Mouse (Mus musculus) intestine, embryonic 16.5 days (tissue): ENCODE data around the gene Mdga2. TPM values are rescaled to one million over a fixed set of nuclear protein-coding genes. Genes with fewer than 3 reads are reported as not detected.

Experiments used
- ATAC-seq: fragments of 200-750 bp; cut with Nextera tagmentation; 2 replicates; pipeline ENCODE4 v1.8.0; 2017; ENCODE audit warnings: moderate TSS enrichment, moderate library complexity
- H3K27ac ChIP-seq: fragments of 300-500 bp; sonication (generic); 2 replicates; pipeline ENCODE4 v1.5.1; 2014; ENCODE audit warnings: mild to moderate bottlenecking, low read length
- H3K27me3 ChIP-seq: fragments of 300-500 bp; sonication (generic); replicated peaks from 2 replicates; pipeline ENCODE4 v1.6.1; 2014; ENCODE audit warnings: low read length, control low read depth, mixed read lengths; ENCODE audit not compliant: control insufficient read depth, insufficient read depth
- H3K36me3 ChIP-seq: fragments of 300-500 bp; sonication (generic); 2 replicates; pipeline ENCODE4 v1.6.1; 2014; ENCODE audit warnings: low read length, control low read depth; ENCODE audit not compliant: control insufficient read depth, insufficient read depth
- H3K4me1 ChIP-seq: fragments of 300-500 bp; sonication (generic); 2 replicates; pipeline ENCODE4 v1.6.1; 2014; ENCODE audit warnings: low read length, control low read depth, mixed read lengths; ENCODE audit not compliant: control insufficient read depth, insufficient read depth
- H3K4me2 ChIP-seq: fragments of 300-500 bp; sonication (generic); 2 replicates; pipeline ENCODE4 v1.6.1; 2014; ENCODE audit warnings: low read depth, low read length, control low read depth
- H3K4me3 ChIP-seq: fragments of 300-500 bp; sonication (generic); 2 replicates; pipeline ENCODE4 v1.5.1; 2014; ENCODE audit warnings: mild to moderate bottlenecking, low read length
- H3K9ac ChIP-seq: fragments of 300-500 bp; sonication (generic); 2 replicates; pipeline ENCODE4 v1.6.1; 2014; ENCODE audit warnings: low read depth, low read length
- H3K9me3 ChIP-seq: fragments of 300-500 bp; sonication (generic); 2 replicates; pipeline ENCODE4 v1.6.1; 2016; ENCODE audit warnings: low read length, control low read depth; ENCODE audit not compliant: control insufficient read depth
- WGBS: fragments of 180-500 bp; shearing (Covaris S2); extraction: QIAGEN DNeasy Blood & Tissue Kit; methylation state at CpG from one replicate; pipeline ENCODE4 v1.1.7; 2014; 5-methylcytosine and 5-hydroxymethylcytosine counted together
- polyA plus RNA-seq: library from polyadenylated mRNA; unstranded; fragments of >200 nt; fragmentation: Nextera tagmentation; extraction: Ambion mirVana; gene quantifications from 2 replicates; pipeline ENCODE4 v1.2.1, GENCODE M21; 2015

Mdga2 gene
- polyA plus RNA-seq, 1 experiment from 2014 or later, result 0.56 TPM

- 65% methylated on average over 8 of the region's 8 CpGs for WGBS
- H3K36me3 ChIP-seq, result no peaks in the 10 kb centered on the region
- no peak overlapping the region for H3K27ac ChIP-seq
- H3K4me1 ChIP-seq, result no peaks in the 10 kb centered on the region
- peak; percentile 70 for ATAC-seq
- no peaks in the 10 kb centered on the region for H3K27me3 ChIP-seq
- H3K9me3 ChIP-seq, result no peaks in the 10 kb centered on the region
- H3K9ac ChIP-seq, result no peak overlapping the region
- H3K4me2 ChIP-seq, result no peak overlapping the region
- no peak overlapping the region for H3K4me3 ChIP-seq
These were observed 65.6 kb downstream of the Mdga2 start for GRCm38 (mm10) chr12:67156569-67157237.

- WGBS, result 57% methylated on average over 3 of the region's 3 CpGs
These were observed 69.3 kb downstream of the Mdga2 start for GRCm38 (mm10) chr12:67153077-67153476.

GRCm38 (mm10) chr12:67141605-67142004 is 80.7 kb downstream of the Mdga2 start:
- Histone ChIP-seq H3K27ac (no peak overlapping the region), H3K4me3 (no peak overlapping the region), H3K9ac (no peak overlapping the region), H3K9me3 (no peaks in the 10 kb centered on the region), H3K27me3 (no peaks in the 10 kb centered on the region), H3K4me1 (no peaks in the 10 kb centered on the region), H3K4me2 (no peak overlapping the region), H3K36me3 (no peaks in the 10 kb centered on the region)
- ATAC-seq, result no peak
- WGBS, result 84% methylated on average over 3 of the region's 3 CpGs

More at GRCm38 (mm10) chr12:67153077-67153476, 69.3 kb downstream of the Mdga2 start:
- Histone ChIP-seq H3K36me3 (no peaks in the 10 kb centered on the region), H3K27me3 (no peaks in the 10 kb centered on the region), H3K9me3 (no peaks in the 10 kb centered on the region), H3K9ac (no peak overlapping the region), H3K4me3 (no peak overlapping the region), H3K4me1 (no peaks in the 10 kb centered on the region), H3K4me2 (no peak overlapping the region), H3K27ac (no peak overlapping the region)
- ATAC-seq, result no peak

- Histone ChIP-seq H3K4me1 (no peaks in the 10 kb centered on the region), H3K27ac (no peak overlapping the region), H3K36me3 (no peaks in the 10 kb centered on the region), H3K4me3 (no peak overlapping the region), H3K4me2 (no peak overlapping the region), H3K27me3 (no peaks in the 10 kb centered on the region), H3K9ac (no peak overlapping the region), H3K9me3 (no peaks in the 10 kb centered on the region)
- ATAC-seq, result no peak
- WGBS, result 85% methylated on average over 3 of the region's 3 CpGs
These were observed 82.2 kb downstream of the Mdga2 start for GRCm38 (mm10) chr12:67140131-67140530.

GRCm38 (mm10) chr12:67127457-67127856 is 94.9 kb downstream of the Mdga2 start:
- Histone ChIP-seq H3K9me3 (no peaks in the 10 kb centered on the region), H3K4me3 (no peak overlapping the region), H3K27me3 (no peaks in the 10 kb centered on the region), H3K4me1 (no peaks in the 10 kb centered on the region), H3K4me2 (no peak overlapping the region), H3K27ac (no peak overlapping the region), H3K9ac (no peak overlapping the region), H3K36me3 (no peaks in the 10 kb centered on the region)
- peak; percentile 87 for ATAC-seq
- WGBS, result 64% methylated on average over 2 of the region's 2 CpGs

GRCm38 (mm10) chr12:67123874-67124273 is 98.5 kb downstream of the Mdga2 start:
- Histone ChIP-seq H3K4me3 (no peak overlapping the region), H3K27me3 (no peaks in the 10 kb centered on the region), H3K9ac (no peak overlapping the region), H3K4me2 (no peak overlapping the region; the same call in 1 of the 2 replicates), H3K27ac (no peak overlapping the region), H3K9me3 (no peaks in the 10 kb centered on the region), H3K4me1 (no peaks in the 10 kb centered on the region), H3K36me3 (no peaks in the 10 kb centered on the region)
- ATAC-seq, result peak; percentile 88
- 29% methylated on average over 3 of the region's 3 CpGs for WGBS

GRCm38 (mm10) chr12:67118652-67119515 is 103.5 kb downstream of the Mdga2 start:
- H3K36me3 ChIP-seq, result no peaks in the 10 kb centered on the region
- H3K27me3 ChIP-seq, result no peaks in the 10 kb centered on the region
- no peaks in the 10 kb centered on the region for H3K9me3 ChIP-seq
- no peaks in the 10 kb centered on the region for H3K4me1 ChIP-seq
- H3K4me2 ChIP-seq, result no peak overlapping the region
- H3K9ac ChIP-seq, result no peak overlapping the region
- no peak overlapping the region for H3K27ac ChIP-seq
- WGBS, result 82% methylated on average over 6 of the region's 6 CpGs
- H3K4me3 ChIP-seq, result no peak overlapping the region
- ATAC-seq, result no peak

- Histone ChIP-seq H3K9me3 (no peaks in the 10 kb centered on the region), H3K4me2 (no peak overlapping the region), H3K27me3 (no peaks in the 10 kb centered on the region), H3K4me3 (no peak overlapping the region), H3K27ac (no peak overlapping the region), H3K9ac (no peak overlapping the region), H3K36me3 (no peaks in the 10 kb centered on the region), H3K4me1 (no peaks in the 10 kb centered on the region)
- no peak for ATAC-seq
- 83% methylated on average over 3 of the region's 3 CpGs for WGBS
These were observed 118.2 kb downstream of the Mdga2 start for GRCm38 (mm10) chr12:67104171-67104570.

GRCm38 (mm10) chr12:67094414-67094813 is 127.9 kb downstream of the Mdga2 start:
- Histone ChIP-seq H3K9me3 (no peaks in the 10 kb centered on the region), H3K27me3 (no peaks in the 10 kb centered on the region), H3K9ac (no peak overlapping the region), H3K36me3 (no peaks in the 10 kb centered on the region), H3K27ac (no peak overlapping the region), H3K4me2 (no peak overlapping the region), H3K4me1 (no peaks in the 10 kb centered on the region), H3K4me3 (no peak overlapping the region)
- no peak for ATAC-seq
